Mouse (Mus musculus): ENCODE results near the gene Slc25a33. TPM values are rescaled to one million over a fixed set of nuclear protein-coding genes. Genes with fewer than 3 reads are reported as not detected.

Slc25a33 gene
- polyA plus RNA-seq, 1 experiment: not detected

GRCm38 (mm10) chr4:149798116-149798515 lies 24.0 kb upstream of the Slc25a33 start:
- peaks cover 14% of the 10 kb centered on the region; the same call in 1 of the 2 replicates for H3K4me1 ChIP-seq (ENCODE audit: control insufficient read depth, insufficient read depth, low read length)
- no peak overlapping the region for H3K4me3 ChIP-seq (ENCODE audit: insufficient read depth, low read depth, low read length)
- WGBS: 79% methylated on average over 2 of the region's 2 CpGs
- H3K27ac ChIP-seq (ENCODE audit: insufficient read depth, low read depth, low read length): no peak overlapping the region
- no peak for TF ChIP-seq CTCF (IDR thresholded peaks at IDR 0.05; ENCODE audit: insufficient read depth, low read depth, low read length)
- TF ChIP-seq POLR2A (IDR thresholded peaks at IDR 0.05; ENCODE audit: insufficient read depth, low read depth, low read length): no peak

GRCm38 (mm10) chr4:149797220-149797610 lies 23.1 kb upstream of the Slc25a33 start:
- WGBS: 58% methylated on average over 1 of the region's 1 CpGs
- Histone ChIP-seq H3K27ac (ENCODE audit: insufficient read depth, low read depth, low read length) (no peak overlapping the region), H3K4me1 (ENCODE audit: control insufficient read depth, insufficient read depth, low read length) (peaks cover 16% of the 10 kb centered on the region), H3K4me3 (ENCODE audit: insufficient read depth, low read depth, low read length) (no peak overlapping the region)
- TF ChIP-seq POLR2A (IDR thresholded peaks at IDR 0.05; ENCODE audit: insufficient read depth, low read depth, low read length) (no peak), CTCF (IDR thresholded peaks at IDR 0.05; ENCODE audit: insufficient read depth, low read depth, low read length) (no peak)

- no peak for TF ChIP-seq POLR2A (IDR thresholded peaks at IDR 0.05; ENCODE audit: insufficient read depth, low read depth, low read length)
- H3K4me1 ChIP-seq (ENCODE audit: control insufficient read depth, insufficient read depth, low read length): peaks cover 18% of the 10 kb centered on the region
- no peak overlapping the region for H3K4me3 ChIP-seq (ENCODE audit: insufficient read depth, low read depth, low read length)
- no peak overlapping the region for H3K27ac ChIP-seq (ENCODE audit: insufficient read depth, low read depth, low read length)
- 41% methylated on average over 14 of the region's 14 CpGs for WGBS
Observed at GRCm38 (mm10) chr4:149796567-149797219, 22.6 kb upstream of the Slc25a33 start.

GRCm38 (mm10) chr4:149794966-149795477 lies 20.9 kb upstream of the Slc25a33 start:
- WGBS: 94% methylated on average over 7 of the region's 7 CpGs
- peaks cover 20% of the 10 kb centered on the region for H3K4me1 ChIP-seq (ENCODE audit: control insufficient read depth, insufficient read depth, low read length)
- no peak for TF ChIP-seq CTCF (IDR thresholded peaks at IDR 0.05; ENCODE audit: insufficient read depth, low read depth, low read length)
- TF ChIP-seq POLR2A (IDR thresholded peaks at IDR 0.05; ENCODE audit: insufficient read depth, low read depth, low read length): no peak
- no peak overlapping the region for H3K4me3 ChIP-seq (ENCODE audit: insufficient read depth, low read depth, low read length)
- H3K27ac ChIP-seq (ENCODE audit: insufficient read depth, low read depth, low read length): no peak overlapping the region

GRCm38 (mm10) chr4:149794010-149794338 lies 19.9 kb upstream of the Slc25a33 start:
- H3K27ac ChIP-seq (ENCODE audit: insufficient read depth, low read depth, low read length): no peak overlapping the region
- 60% methylated on average over 8 of the region's 8 CpGs for WGBS
- peaks cover 23% of the 10 kb centered on the region for H3K4me1 ChIP-seq (ENCODE audit: control insufficient read depth, insufficient read depth, low read length)
- TF ChIP-seq POLR2A (IDR thresholded peaks at IDR 0.05; ENCODE audit: insufficient read depth, low read depth, low read length) (no peak), CTCF (IDR thresholded peaks at IDR 0.05; ENCODE audit: insufficient read depth, low read depth, low read length) (no peak)
- no peak overlapping the region for H3K4me3 ChIP-seq (ENCODE audit: insufficient read depth, low read depth, low read length)

- no peak overlapping the region for H3K4me3 ChIP-seq (ENCODE audit: insufficient read depth, low read depth, low read length)
- H3K4me1 ChIP-seq (ENCODE audit: control insufficient read depth, insufficient read depth, low read length): peaks cover 20% of the 10 kb centered on the region
- TF ChIP-seq CTCF (IDR thresholded peaks at IDR 0.05; ENCODE audit: insufficient read depth, low read depth, low read length) (no peak), POLR2A (IDR thresholded peaks at IDR 0.05; ENCODE audit: insufficient read depth, low read depth, low read length) (no peak)
- 50% methylated on average over 13 of the region's 13 CpGs for WGBS
- H3K27ac ChIP-seq (ENCODE audit: insufficient read depth, low read depth, low read length): no peak overlapping the region
Observed at GRCm38 (mm10) chr4:149793156-149794009, 19.3 kb upstream of the Slc25a33 start.

- peaks cover 14% of the 10 kb centered on the region for H3K4me1 ChIP-seq (ENCODE audit: control insufficient read depth, insufficient read depth, low read length)
- 64% methylated on average over 10 of the region's 10 CpGs for WGBS
- H3K4me3 ChIP-seq (ENCODE audit: insufficient read depth, low read depth, low read length): no peak overlapping the region
- peak overlapping the region; percentile 18; the same call in 1 of the 2 replicates for H3K27ac ChIP-seq (ENCODE audit: insufficient read depth, low read depth, low read length)
- no peak for TF ChIP-seq POLR2A (IDR thresholded peaks at IDR 0.05; ENCODE audit: insufficient read depth, low read depth, low read length)
- no peak for TF ChIP-seq CTCF (IDR thresholded peaks at IDR 0.05; ENCODE audit: insufficient read depth, low read depth, low read length)
Observed at GRCm38 (mm10) chr4:149792159-149792800, 18.2 kb upstream of the Slc25a33 start.

GRCm38 (mm10) chr4:149791470-149791869 lies 17.4 kb upstream of the Slc25a33 start:
- Histone ChIP-seq H3K4me1 (ENCODE audit: control insufficient read depth, insufficient read depth, low read length) (peaks cover 12% of the 10 kb centered on the region), H3K4me3 (ENCODE audit: insufficient read depth, low read depth, low read length) (no peak overlapping the region), H3K27ac (ENCODE audit: insufficient read depth, low read depth, low read length) (no peak overlapping the region)
- TF ChIP-seq CTCF (IDR thresholded peaks at IDR 0.05; ENCODE audit: insufficient read depth, low read depth, low read length) (no peak), POLR2A (IDR thresholded peaks at IDR 0.05; ENCODE audit: insufficient read depth, low read depth, low read length) (no peak)
- WGBS: 73% methylated on average over 4 of the region's 4 CpGs

GRCm38 (mm10) chr4:149790969-149791368 lies 16.9 kb upstream of the Slc25a33 start:
- peaks cover 10% of the 10 kb centered on the region for H3K4me1 ChIP-seq (ENCODE audit: control insufficient read depth, insufficient read depth, low read length)
- no peak overlapping the region for H3K27ac ChIP-seq (ENCODE audit: insufficient read depth, low read depth, low read length)
- TF ChIP-seq POLR2A (IDR thresholded peaks at IDR 0.05; ENCODE audit: insufficient read depth, low read depth, low read length) (no peak), CTCF (IDR thresholded peaks at IDR 0.05; ENCODE audit: insufficient read depth, low read depth, low read length) (no peak)
- 95% methylated on average over 2 of the region's 2 CpGs for WGBS
- H3K4me3 ChIP-seq (ENCODE audit: insufficient read depth, low read depth, low read length): no peak overlapping the region
